Mouse (Mus musculus) yolk sac, embryonic 10.5 days (tissue): ENCODE measurements around the gene 1700025C18Rik.

Experiments
- DNase-seq: peaks from one replicate; pipeline ENCODE4 v3.0.0-alpha.2; 2017; ENCODE audit warnings: low spot score

The 1700025C18Rik gene

GRCm38 (mm10) chr2:165090650-165091049 is at the start of gene 1700025C18Rik:
Gene 1700025C18Rik (minus strand): TSS chr2:165090750.
- DNase-seq: no peak

- DNase-seq: no peak
Measured at GRCm38 (mm10) chr2:165136049-165136448, 45.5 kb upstream of the 1700025C18Rik start.

GRCm38 (mm10) chr2:165133566-165133965 is 43.0 kb upstream of the 1700025C18Rik start:
- DNase-seq: peak; percentile 13

- DNase-seq: no peak
Measured at GRCm38 (mm10) chr2:165131428-165131827, 40.9 kb upstream of the 1700025C18Rik start.

- no peak for DNase-seq
Measured at GRCm38 (mm10) chr2:165129189-165129588, 38.6 kb upstream of the 1700025C18Rik start.

GRCm38 (mm10) chr2:165126896-165127562 is 36.5 kb upstream of the 1700025C18Rik start:
- DNase-seq: no peak

- no peak for DNase-seq
Measured at GRCm38 (mm10) chr2:165121206-165121840, 30.8 kb upstream of the 1700025C18Rik start.

- DNase-seq: no peak
Measured at GRCm38 (mm10) chr2:165120765-165121164, 30.2 kb upstream of the 1700025C18Rik start.

GRCm38 (mm10) chr2:165113733-165114132 is 23.2 kb upstream of the 1700025C18Rik start:
- no peak for DNase-seq

- DNase-seq: peak; percentile 65
Measured at GRCm38 (mm10) chr2:165112149-165112548, 21.6 kb upstream of the 1700025C18Rik start.

- DNase-seq: no peak
Measured at GRCm38 (mm10) chr2:165106585-165106984, 16.0 kb upstream of the 1700025C18Rik start.

- no peak for DNase-seq
Measured at GRCm38 (mm10) chr2:165105513-165106079, 15.0 kb upstream of the 1700025C18Rik start.

GRCm38 (mm10) chr2:165102920-165103319 is 12.4 kb upstream of the 1700025C18Rik start:
- DNase-seq: no peak

- no peak for DNase-seq
Measured at GRCm38 (mm10) chr2:165100749-165101148, 10.2 kb upstream of the 1700025C18Rik start.

- no peak for DNase-seq
Measured at GRCm38 (mm10) chr2:165098861-165099260, 8.3 kb upstream of the 1700025C18Rik start.

- DNase-seq: no peak
Measured at GRCm38 (mm10) chr2:165096367-165096766, 5.8 kb upstream of the 1700025C18Rik start.

GRCm38 (mm10) chr2:165092393-165092792 is 1.8 kb upstream of the 1700025C18Rik start:
- DNase-seq: no peak

GRCm38 (mm10) chr2:165091433-165091965 is 949 bp upstream of the 1700025C18Rik start:
- DNase-seq: no peak

GRCm38 (mm10) chr2:165089470-165089869 is 1.1 kb downstream of the 1700025C18Rik start:
- no peak for DNase-seq

- DNase-seq: no peak
Measured at GRCm38 (mm10) chr2:165086634-165087033, 3.9 kb downstream of the 1700025C18Rik start.

GRCm38 (mm10) chr2:165081257-165081656 is 9.3 kb downstream of the 1700025C18Rik start:
- DNase-seq: no peak

- DNase-seq: no peak
Measured at GRCm38 (mm10) chr2:165080657-165081056, 9.9 kb downstream of the 1700025C18Rik start.

GRCm38 (mm10) chr2:165078605-165079004 is 11.9 kb downstream of the 1700025C18Rik start:
- no peak for DNase-seq
